In the genomic region with DNA sequence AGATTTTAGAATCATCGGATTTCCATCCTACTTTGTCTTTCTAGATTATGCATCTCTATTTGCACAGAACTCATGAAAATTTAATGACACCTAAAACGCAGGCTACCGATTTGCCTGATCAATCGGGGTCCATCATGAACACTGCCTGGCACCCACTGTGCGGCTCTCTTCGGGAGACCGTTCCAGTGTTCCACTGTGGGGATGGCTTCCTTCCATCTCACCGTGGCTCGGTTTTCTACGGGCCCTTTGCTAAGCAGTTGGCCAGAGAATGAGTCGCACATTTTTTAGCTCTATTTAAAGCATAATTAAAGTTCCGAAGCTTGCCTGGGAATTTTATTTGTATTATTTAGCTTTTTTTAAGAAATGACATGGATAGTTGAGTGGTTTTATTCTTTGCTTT, we compare ENCODE assay signal across 21 mouse cellular contexts.
DNase-seq lines count a peak whose midpoint lies in the region; ATAC-seq lines count a peak whose summit lies in the region.
"Had no signal": no experiment of that assay in that cellular context is flagged by ENCODE, and none has a peak within 500 bp of the region (broad histone marks: within the 10 kb centered on the region; RNA-seq: fewer than 3 reads in every experiment).

No protein-coding gene starts in this region.

- H3K4me1 ChIP-seq in hindbrain, embryonic 14.5 days (replicated peaks; ENCODE audit: control insufficient read depth, insufficient read depth, low read length), result no peaks in the 10 kb centered on the region
- H3K4me1 ChIP-seq: embryonic facial prominence, embryonic 13.5 days; hindbrain, embryonic 12.5 days had no signal

- 0 out of 2 replicates have a peak, but pooled peaks cover under 1% of the 10 kb centered on the region for H3K9me3 ChIP-seq in hindbrain, embryonic 14.5 days (ENCODE audit: control insufficient read depth, low read length)
- H3K9me3 ChIP-seq: embryonic facial prominence, embryonic 13.5 days; forebrain, embryonic 12.5 days; G1E; heart, embryonic 13.5 days; hindbrain, embryonic 12.5 days had no signal

- DNase-seq in cerebellum, postnatal 36 days, result peak; percentile 26 to 36
- peak; percentile 13 to 23 for DNase-seq in left cerebral cortex, adult 18-20 months (ENCODE audit: low spot score in 2 of 2)
- DNase-seq in left cerebral cortex, postnatal 4 days, result no peak
- peak; percentile 32 for DNase-seq in 3T3-L1 (ENCODE audit: low read depth, low spot score)
- DNase-seq in NIH3T3 (ENCODE audit: low read depth), result peak; percentile 41
- DNase-seq in hindbrain, embryonic 14.5 days (ENCODE audit: low spot score), result no peak
- DNase-seq: adrenal gland, postnatal 10 days; B cell, adult 2 months; gastrocnemius, adult 2 months; gastrocnemius, postnatal 25 days; heart, postnatal 4 days; kidney, adult 11 months had no signal

- no peak overlapping the region for H3K27ac ChIP-seq in hindbrain, embryonic 14.5 days
- H3K27ac ChIP-seq: embryonic facial prominence, embryonic 13.5 days; forebrain, embryonic 12.5 days; gastrocnemius, adult 2 months; heart, embryonic 13.5 days; hindbrain, embryonic 12.5 days; hindbrain, postnatal 0 days had no signal

- no peaks in the 10 kb centered on the region for H3K27me3 ChIP-seq in hindbrain, embryonic 14.5 days (ENCODE audit: control insufficient read depth, insufficient read depth, low read length)
- H3K27me3 ChIP-seq: embryonic facial prominence, embryonic 13.5 days; forebrain, embryonic 12.5 days; heart, embryonic 13.5 days; hindbrain, embryonic 12.5 days had no signal

- H3K36me3 ChIP-seq in hindbrain, embryonic 14.5 days (replicated peaks; ENCODE audit: control insufficient read depth, insufficient read depth), result no peaks in the 10 kb centered on the region
- H3K36me3 ChIP-seq: embryonic facial prominence, embryonic 13.5 days; forebrain, embryonic 12.5 days; G1E; heart, embryonic 13.5 days; hindbrain, embryonic 12.5 days had no signal

- no peak for ATAC-seq in cerebellum, adult (ENCODE audit: insufficient number of reproducible peaks, low FRiP score, low TSS enrichment)
- ATAC-seq in hindbrain, embryonic 14.5 days (ENCODE audit: low FRiP score), result no peak
- ATAC-seq: CD4-positive, CD25-positive, alpha-beta regulatory T cell, adult 4 months; forebrain, embryonic 16.5 days; hindbrain, postnatal 0 days had no signal

- no peak overlapping the region for H3K4me3 ChIP-seq in hindbrain, embryonic 14.5 days (replicated peaks; ENCODE audit: low read length)
- H3K4me3 ChIP-seq: embryonic facial prominence, embryonic 13.5 days; forebrain, embryonic 12.5 days; gastrocnemius, adult 2 months; heart, embryonic 13.5 days; hindbrain, embryonic 12.5 days had no signal

- no peak overlapping the region for H3K9ac ChIP-seq in hindbrain, embryonic 14.5 days
- H3K9ac ChIP-seq: embryonic facial prominence, embryonic 13.5 days; forebrain, embryonic 12.5 days; heart, embryonic 13.5 days; hindbrain, embryonic 12.5 days had no signal

- intact Hi-C loops in left cerebral cortex, postnatal 4 days (cut with DNase I), result no loop called here

- no peak overlapping the region for H3K4me2 ChIP-seq in hindbrain, embryonic 14.5 days (replicated peaks)
- H3K4me2 ChIP-seq: embryonic facial prominence, embryonic 13.5 days; forebrain, embryonic 12.5 days; heart, embryonic 13.5 days; hindbrain, embryonic 12.5 days had no signal

- WGBS in hindbrain, embryonic 14.5 days, result 67% methylated on average over 12 of the region's 12 CpGs

Comparison
In these comparisons a context has a peak if more than half of its experiments do, and no peak if none do; other contexts are left out.
1. DNase-seq: peak in cerebellum, postnatal 36 days (2 of 2), left cerebral cortex, adult 18-20 months (2 of 2), 3T3-L1 (single experiment) and NIH3T3 (single experiment); none in left cerebral cortex, postnatal 4 days (single experiment) and hindbrain, embryonic 14.5 days (single experiment).